ENCODE assay signal across 9 mouse cellular contexts in genomic region chr8:120633665-120634271, GRCm38 (mm10). TPM values are rescaled to one million over a fixed set of nuclear protein-coding genes. Genes with fewer than 3 reads are reported as not detected.
DNase-seq lines count a peak whose midpoint lies in the region; ATAC-seq lines count a peak whose summit lies in the region.
"Had no signal": no experiment of that assay in that cellular context is flagged by ENCODE, and none has a peak within 500 bp of the region (broad histone marks: within the 10 kb centered on the region; RNA-seq: fewer than 3 reads in every experiment).

No protein-coding gene starts in this region.

- no peak for ATAC-seq in liver, embryonic 15.5 days (ENCODE audit: insufficient read depth)

- H3K4me2 ChIP-seq in liver, embryonic 15.5 days, result peak overlapping the region; percentile 84

- peak overlapping the region; percentile 16; the same call in 1 of the 2 replicates for H3K27ac ChIP-seq in brown adipose tissue, adult 24 weeks (replicated peaks; ENCODE audit: low read depth, low read length)
- no peak overlapping the region for H3K27ac ChIP-seq in liver, embryonic 15.5 days (replicated peaks)

- H3K27me3 ChIP-seq in liver, embryonic 15.5 days, result peaks cover 77% of the 10 kb centered on the region
- no peaks in the 10 kb centered on the region for H3K27me3 ChIP-seq in splenic B cell, adult 2 months (ENCODE audit: control insufficient read depth, insufficient read depth, low read length, poor library complexity, severe bottlenecking)

- H3K36me3 ChIP-seq in liver, embryonic 15.5 days (replicated peaks), result no peaks in the 10 kb centered on the region
- H3K36me3 ChIP-seq in splenic B cell, adult 2 months (ENCODE audit: control insufficient read depth, insufficient read depth, low read length, poor library complexity, severe bottlenecking), result no peaks in the 10 kb centered on the region

- no peaks in the 10 kb centered on the region; the same call in 1 of the 2 replicates for H3K4me1 ChIP-seq in brown adipose tissue, adult 24 weeks (ENCODE audit: control insufficient read depth, insufficient read depth, insufficient read length, low read length)
- peaks cover 15% of the 10 kb centered on the region for H3K4me1 ChIP-seq in liver, embryonic 15.5 days (replicated peaks)

- H3K4me3 ChIP-seq in brown adipose tissue, adult 24 weeks (ENCODE audit: insufficient read depth, low read depth, low read length), result peak overlapping the region; percentile 79
- H3K4me3 ChIP-seq in liver, embryonic 15.5 days (replicated peaks), result peak overlapping the region; percentile 56

- DNase-seq in right cerebral cortex, postnatal 25 days, result peak; percentile 34
- no peak for DNase-seq in right cerebral cortex, adult 18-20 months
- peak; percentile 32 for DNase-seq in heart, postnatal 4 days
- peak; percentile 12 for DNase-seq in splenic B cell, adult 2 months (ENCODE audit: low read depth, low spot score)
- no peak for DNase-seq in spleen, adult 18-20 months
- DNase-seq in layer of hippocampus, postnatal 36 days, result no peak

- WGBS in liver, embryonic 15.5 days (ENCODE audit: insufficient replicate concordance), result 2% methylated on average over 44 of the region's 44 CpGs

- H3K9me3 ChIP-seq in liver, embryonic 15.5 days (replicated peaks), result no peaks in the 10 kb centered on the region

- no peak overlapping the region for H3K9ac ChIP-seq in liver, embryonic 15.5 days

RNA-seq across cellular contexts. Expression of gene 1190005I06Rik, which starts 13.7 kb away (rescaled TPM):
- 49.2 and 62.6 TPM in 2 replicates for polyA plus RNA-seq in brown adipose tissue, adult 24 weeks (2012; ENCODE audit: insufficient read depth, insufficient read length, missing spikeins)
- 1 to 10 TPM; 7.5 to 9.3 TPM for total RNA-seq in heart, postnatal 4 days (2021)
- polyA plus RNA-seq in liver, embryonic 15.5 days (2015; fragmentation: Nextera tagmentation; extraction: Ambion mirVana), result 0.92 and 1.2 TPM in 2 replicates
- total RNA-seq in layer of hippocampus, postnatal 36 days (2021), result 10 to 100 TPM; 13.1 to 13.4 TPM

RNA-seq across cellular contexts. Expression of gene Gm27021, which starts 34.1 kb away (rescaled TPM):
- polyA plus RNA-seq in brown adipose tissue, adult 24 weeks (2012; ENCODE audit: insufficient read depth, insufficient read length, missing spikeins), result not detected in 2 replicates
- not detected for total RNA-seq in heart, postnatal 4 days (2021)
- 0.35 and 0.64 TPM in 2 replicates for polyA plus RNA-seq in liver, embryonic 15.5 days (2015; fragmentation: Nextera tagmentation; extraction: Ambion mirVana)
- total RNA-seq in layer of hippocampus, postnatal 36 days (2021), result not detected
- total RNA-seq: heart, postnatal 14 days had no signal

RNA-seq across cellular contexts. Expression of gene Cox4i1, which starts 34.3 kb away (rescaled TPM):
- polyA plus RNA-seq in brown adipose tissue, adult 24 weeks (2012; ENCODE audit: insufficient read depth, insufficient read length, missing spikeins), result 3,967 and 4,844 TPM in 2 replicates
- total RNA-seq in heart, postnatal 4 days (2021), result 1,000 to 10,000 TPM; 2,981 to 3,274 TPM
- 638 and 673 TPM in 2 replicates for polyA plus RNA-seq in liver, embryonic 15.5 days (2015; fragmentation: Nextera tagmentation; extraction: Ambion mirVana)
- 1,000 to 10,000 TPM; 1,023 to 1,088 TPM for total RNA-seq in layer of hippocampus, postnatal 36 days (2021)

RNA-seq across cellular contexts. Expression of gene Emc8, which starts 34.6 kb away (rescaled TPM):
- 78.9 and 99.3 TPM in 2 replicates for polyA plus RNA-seq in brown adipose tissue, adult 24 weeks (2012; ENCODE audit: insufficient read depth, insufficient read length, missing spikeins)
- 10 to 100 TPM; 78.7 to 82.4 TPM for total RNA-seq in heart, postnatal 4 days (2021)
- polyA plus RNA-seq in liver, embryonic 15.5 days (2015; fragmentation: Nextera tagmentation; extraction: Ambion mirVana), result 100 and 104 TPM in 2 replicates
- total RNA-seq in layer of hippocampus, postnatal 36 days (2021), result 10 to 100 TPM; 64.3 to 71.6 TPM

RNA-seq across cellular contexts. Expression of gene Gins2, which starts 44.7 kb away (rescaled TPM):
- polyA plus RNA-seq in brown adipose tissue, adult 24 weeks (2012; ENCODE audit: insufficient read depth, insufficient read length, missing spikeins), result 5.4 and 6.5 TPM in 2 replicates
- total RNA-seq in heart, postnatal 4 days (2021), result 10 to 100 TPM; 42.0 to 43.2 TPM
- 50.1 and 52.3 TPM in 2 replicates for polyA plus RNA-seq in liver, embryonic 15.5 days (2015; fragmentation: Nextera tagmentation; extraction: Ambion mirVana)
- 1 to 10 TPM; 4.8 to 5.5 TPM for total RNA-seq in layer of hippocampus, postnatal 36 days (2021)

Comparison
In these comparisons a context has a peak if more than half of its experiments do, and no peak if none do; other contexts are left out.
1. DNase-seq: peak in right cerebral cortex, postnatal 25 days (single experiment), heart, postnatal 4 days (single experiment) and splenic B cell, adult 2 months (single experiment); none in right cerebral cortex, adult 18-20 months (single experiment), spleen, adult 18-20 months (0 of 2) and layer of hippocampus, postnatal 36 days (0 of 2).